Mouse (Mus musculus) myocyte (in vitro differentiated cells): ENCODE data around the gene Pdcl2.

Experiments
- MYOG ChIP-seq, 3 experiments: IDR thresholded peaks; one replicate each; pipeline ENCODE4 v1.6.1; 2011; ENCODE audit warnings: control low read depth in 2 of 3, low read depth in 2 of 3, mild to moderate bottlenecking in 2 of 3; ENCODE audit not compliant: insufficient read length in 2 of 3, control insufficient read depth in 1 of 3, insufficient read depth in 1 of 3
- POLR2A ChIP-seq: IDR thresholded peaks from one replicate; pipeline ENCODE4 v1.6.1; 2011; ENCODE audit warnings: low read depth, mild to moderate bottlenecking, control low read depth, moderate library complexity; ENCODE audit not compliant: insufficient read length
- POLR2AphosphoS2 ChIP-seq: IDR thresholded peaks from one replicate; pipeline ENCODE4 v1.6.1; 2011; ENCODE audit warnings: low read depth, control low read depth; ENCODE audit not compliant: insufficient read length
- USF1 ChIP-seq: IDR thresholded peaks from one replicate; pipeline ENCODE4 v1.6.1; 2011; ENCODE audit warnings: low read depth, mild to moderate bottlenecking, control low read depth, moderate library complexity

GRCm38 (mm10) chr5:76287062-76287461, 43.9 kb downstream of the Pdcl2 start:
- TF ChIP-seq POLR2A (no peak), USF1 (no peak), POLR2AphosphoS2 (no peak), MYOG (IDR thresholded peaks at IDR 0.05; ENCODE audit: control insufficient read depth in 1 of 3, insufficient read depth in 1 of 3, insufficient read length in 2 of 3, low read depth in 2 of 3) (no peak)
